Mouse (Mus musculus) midbrain, embryonic 11.5 days (tissue): Measurements from ENCODE around the gene Apoa2. TPM values are rescaled to one million over a fixed set of nuclear protein-coding genes. Genes with fewer than 3 reads are reported as not detected.

Source experiments
- ATAC-seq: fragments of 200-750 bp; cut with Nextera tagmentation; 2 replicates; pipeline ENCODE4 v1.8.0; 2017; ENCODE audit warnings: moderate TSS enrichment, moderate library complexity; ENCODE audit not compliant: low FRiP score
- DNase-seq: peaks from one replicate; pipeline ENCODE4 v3.0.0; 2015; ENCODE audit warnings: low spot score; ENCODE audit errors: missing footprints
- H3K27ac ChIP-seq: fragments of 300-500 bp; sonication (generic); 2 replicates; pipeline ENCODE4 v1.5.1; 2014; ENCODE audit warnings: low read depth, low read length
- H3K27me3 ChIP-seq: fragments of 300-500 bp; sonication (generic); 2 replicates; pipeline ENCODE4 v1.6.1; 2014; ENCODE audit warnings: mild to moderate bottlenecking, low read length, moderate library complexity, mixed read lengths; ENCODE audit not compliant: control insufficient read depth, insufficient read depth
- H3K36me3 ChIP-seq: fragments of 300-500 bp; sonication (generic); 2 replicates; pipeline ENCODE4 v1.6.1; 2014; ENCODE audit warnings: mild to moderate bottlenecking, low read length, moderate library complexity, mixed read lengths; ENCODE audit not compliant: control insufficient read depth, insufficient read depth
- H3K4me1 ChIP-seq: fragments of 300-500 bp; sonication (generic); 2 replicates; pipeline ENCODE4 v1.6.1; 2014; ENCODE audit warnings: low read length; ENCODE audit not compliant: control insufficient read depth, insufficient read depth
- H3K4me2 ChIP-seq: fragments of 300-500 bp; sonication (generic); 2 replicates; pipeline ENCODE4 v1.6.1; 2014; ENCODE audit warnings: mild to moderate bottlenecking, moderate library complexity
- H3K4me3 ChIP-seq: fragments of 300-500 bp; sonication (generic); 2 replicates; pipeline ENCODE4 v1.5.1; 2014; ENCODE audit warnings: low read depth, low read length
- H3K9ac ChIP-seq: fragments of 300-500 bp; sonication (generic); 2 replicates; pipeline ENCODE4 v1.6.1; 2014; ENCODE audit warnings: low read length
- H3K9me3 ChIP-seq: fragments of 300-500 bp; sonication (generic); 2 replicates; pipeline ENCODE4 v1.6.1; 2016; ENCODE audit warnings: low read length; ENCODE audit not compliant: control insufficient read depth
- WGBS: fragments of 180-500 bp; shearing (Covaris S2); extraction: QIAGEN DNeasy Blood & Tissue Kit; methylation state at CpG from one replicate; pipeline ENCODE4 v1.1.7; 2014; 5-methylcytosine and 5-hydroxymethylcytosine counted together
- polyA plus RNA-seq: library from polyadenylated mRNA; unstranded; fragments of >200 nt; fragmentation: Nextera tagmentation; extraction: Ambion mirVana; gene quantifications from 2 replicates; pipeline ENCODE4 v1.2.1, GENCODE M21; 2014

Apoa2 gene
- polyA plus RNA-seq, 1 experiment from 2014 or later = 3.7 TPM

- DNase-seq (no peak), ATAC-seq (no peak)
- peaks cover 5% of the 10 kb centered on the region; the same call in 1 of the 2 replicates for H3K4me1 ChIP-seq
- no peak overlapping the region for H3K4me3 ChIP-seq
- no peak overlapping the region for H3K4me2 ChIP-seq
- no peaks in the 10 kb centered on the region for H3K36me3 ChIP-seq
- H3K9me3 ChIP-seq = no peaks in the 10 kb centered on the region
- WGBS = 86% methylated on average over 3 of the region's 3 CpGs
- no peaks in the 10 kb centered on the region for H3K27me3 ChIP-seq
- H3K27ac ChIP-seq = no peak overlapping the region
- no peak overlapping the region for H3K9ac ChIP-seq
Measured at GRCm38 (mm10) chr1:171260316-171260715, 35.5 kb downstream of the Apoa2 start.

- Histone ChIP-seq H3K9me3 (no peaks in the 10 kb centered on the region), H3K36me3 (no peaks in the 10 kb centered on the region), H3K9ac (no peak overlapping the region), H3K27ac (no peak overlapping the region), H3K4me1 (peaks cover 5% of the 10 kb centered on the region; the same call in 1 of the 2 replicates), H3K4me3 (peak overlapping the region; percentile 1; the same call in 1 of the 2 replicates), H3K27me3 (no peaks in the 10 kb centered on the region), H3K4me2 (peak overlapping the region; percentile 24)
- DNase-seq (no peak), ATAC-seq (peak; percentile 51)
- 10% methylated on average over 8 of the region's 8 CpGs for WGBS
Measured at GRCm38 (mm10) chr1:171262594-171263130, 37.8 kb downstream of the Apoa2 start.

GRCm38 (mm10) chr1:171263185-171263611 lies 38.3 kb downstream of the Apoa2 start:
- ATAC-seq = peak; percentile 86
- 0% methylated on average over 2 of the region's 2 CpGs for WGBS
- DNase-seq = no peak
- no peaks in the 10 kb centered on the region for H3K36me3 ChIP-seq
- peaks cover 5% of the 10 kb centered on the region; the same call in 1 of the 2 replicates for H3K4me1 ChIP-seq
- H3K4me3 ChIP-seq = no peak overlapping the region
- H3K9ac ChIP-seq = no peak overlapping the region
- no peak overlapping the region for H3K27ac ChIP-seq
- H3K27me3 ChIP-seq = no peaks in the 10 kb centered on the region
- peak overlapping the region; percentile 24 for H3K4me2 ChIP-seq
- no peaks in the 10 kb centered on the region for H3K9me3 ChIP-seq

GRCm38 (mm10) chr1:171263666-171264461 lies 39.0 kb downstream of the Apoa2 start:
- no peak overlapping the region for H3K27ac ChIP-seq
- peak overlapping the region; percentile 9; the same call in 1 of the 2 replicates for H3K4me2 ChIP-seq
- DNase-seq = no peak

DNA sequence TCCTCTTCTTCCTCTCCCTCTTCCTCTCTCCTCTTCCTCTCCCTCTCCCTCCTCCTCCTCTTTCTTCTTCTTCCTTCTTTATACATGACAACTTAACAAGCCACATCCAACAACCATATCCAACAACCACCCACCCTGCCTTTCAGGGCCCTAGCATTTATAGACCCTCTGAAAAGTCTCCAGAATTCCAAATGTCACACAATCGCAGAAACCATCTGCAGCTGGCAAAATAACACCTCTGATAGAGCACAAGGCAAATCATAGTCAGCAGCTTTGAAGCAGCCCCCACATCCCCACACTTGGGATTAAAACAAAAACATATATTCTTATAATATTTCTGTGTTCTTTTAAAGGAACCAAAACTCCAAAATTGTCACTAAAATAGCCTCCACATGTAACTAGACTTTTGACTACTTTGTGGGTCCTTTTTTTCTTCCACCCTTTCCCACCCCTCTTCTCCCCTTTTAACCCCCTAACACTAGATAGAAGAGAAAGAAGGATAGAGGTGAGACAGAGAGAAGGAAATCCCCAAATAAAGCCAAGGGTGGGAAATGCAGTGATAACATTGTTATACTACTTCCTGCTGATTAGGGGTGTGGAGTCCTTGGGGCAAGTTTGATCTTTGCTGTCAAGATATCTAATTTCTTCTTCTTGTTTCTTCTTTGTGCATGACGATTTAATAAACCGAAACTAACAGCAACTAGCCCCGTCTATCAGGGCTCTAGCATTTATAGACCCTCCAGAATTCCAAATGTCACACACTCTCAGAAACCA lies 41.3 kb downstream of the Apoa2 start:
- Histone ChIP-seq H3K9ac (no peak overlapping the region), H3K4me2 (no peak overlapping the region), H3K4me3 (no peak overlapping the region), H3K27me3 (no peaks in the 10 kb centered on the region), H3K4me1 (peaks cover 15% of the 10 kb centered on the region), H3K9me3 (no peaks in the 10 kb centered on the region), H3K27ac (no peak overlapping the region), H3K36me3 (no peaks in the 10 kb centered on the region)
- 77% methylated on average over 4 of the region's 4 CpGs for WGBS
- DNase-seq (no peak), ATAC-seq (no peak)

More at GRCm38 (mm10) chr1:171263666-171264461, 39.0 kb downstream of the Apoa2 start:
- Histone ChIP-seq H3K4me3 (no peak overlapping the region), H3K9ac (no peak overlapping the region), H3K4me1 (peaks cover 5% of the 10 kb centered on the region; the same call in 1 of the 2 replicates), H3K27me3 (no peaks in the 10 kb centered on the region), H3K36me3 (no peaks in the 10 kb centered on the region), H3K9me3 (no peaks in the 10 kb centered on the region)
- WGBS = 88% methylated on average over 3 of the region's 3 CpGs
- ATAC-seq = no peak; the same call in 1 of the 2 replicates

GRCm38 (mm10) chr1:171268341-171268740 lies 43.5 kb downstream of the Apoa2 start:
- Histone ChIP-seq H3K36me3 (no peaks in the 10 kb centered on the region; the same call in 1 of the 2 replicates), H3K4me2 (no peak overlapping the region), H3K27me3 (no peaks in the 10 kb centered on the region), H3K27ac (no peak overlapping the region), H3K9ac (no peak overlapping the region), H3K9me3 (no peaks in the 10 kb centered on the region), H3K4me3 (no peak overlapping the region), H3K4me1 (peaks cover 12% of the 10 kb centered on the region)
- ATAC-seq (no peak), DNase-seq (no peak)
- 47% methylated on average over 1 of the region's 1 CpGs for WGBS

GRCm38 (mm10) chr1:171269848-171270572 lies 45.2 kb downstream of the Apoa2 start, which contains the start of gene B4galt3:
TSS of gene B4galt3 (plus strand) at chr1:171270328.
- Histone ChIP-seq H3K36me3 (peaks cover 5% of the 10 kb centered on the region), H3K4me1 (peaks cover 10% of the 10 kb centered on the region), H3K4me3 (peak within 1 kb of the TSS; percentile 74), H3K27me3 (no peaks in the 10 kb centered on the region), H3K9me3 (no peaks in the 10 kb centered on the region), H3K27ac (no peak within 1 kb of the TSS), H3K9ac (peak within 1 kb of the TSS; percentile 78), H3K4me2 (peak within 1 kb of the TSS; percentile 97)
- peak; percentile 100 for DNase-seq
- 4% methylated on average over 36 of the region's 36 CpGs for WGBS
- ATAC-seq = peak; percentile 96

- Histone ChIP-seq H3K36me3 (peaks cover 9% of the 10 kb centered on the region), H3K4me3 (peak overlapping the region; percentile 74), H3K9ac (peak overlapping the region; percentile 78), H3K27ac (no peak overlapping the region), H3K27me3 (no peaks in the 10 kb centered on the region), H3K9me3 (no peaks in the 10 kb centered on the region), H3K4me2 (peak overlapping the region; percentile 97), H3K4me1 (peaks cover 10% of the 10 kb centered on the region)
- DNase-seq (no peak), ATAC-seq (peak; percentile 77)
- WGBS = 1% methylated on average over 18 of the region's 19 CpGs
Measured at GRCm38 (mm10) chr1:171270573-171270900, 45.7 kb downstream of the Apoa2 start.
